Mouse (Mus musculus) hindbrain, embryonic 13.5 days (tissue): ENCODE data around the gene C1qa. TPM values are rescaled to one million over a fixed set of nuclear protein-coding genes. Genes with fewer than 3 reads are reported as not detected.
A peak's percentile ranks its signal among the peaks of the same experiment; 100 is the strongest.

Source experiments
- ATAC-seq: fragments of 200-750 bp; cut with Nextera tagmentation; 2 replicates; pipeline ENCODE4 v1.8.0; 2017; ENCODE audit warnings: moderate TSS enrichment; ENCODE audit not compliant: low FRiP score
- H3K27ac ChIP-seq: fragments of 300-500 bp; sonication (generic); 2 replicates; pipeline ENCODE4 v1.5.1; 2015; ENCODE audit warnings: inconsistent platforms, mild to moderate bottlenecking, moderate library complexity
- H3K27me3 ChIP-seq: fragments of 300-500 bp; sonication (generic); 2 replicates; pipeline ENCODE4 v1.6.1; 2015; ENCODE audit warnings: mild to moderate bottlenecking, inconsistent platforms
- H3K36me3 ChIP-seq: fragments of 300-500 bp; sonication (generic); 2 replicates; pipeline ENCODE4 v1.6.1; 2015; ENCODE audit warnings: mild to moderate bottlenecking, inconsistent platforms
- H3K4me1 ChIP-seq: fragments of 300-500 bp; sonication (generic); replicated peaks from 2 replicates; pipeline ENCODE4 v1.6.1; 2015; ENCODE audit warnings: inconsistent platforms
- H3K4me2 ChIP-seq: fragments of 300-500 bp; sonication (generic); 2 replicates; pipeline ENCODE4 v1.6.1; 2015; ENCODE audit warnings: inconsistent platforms, mild to moderate bottlenecking, moderate library complexity
- H3K4me3 ChIP-seq: fragments of 300-500 bp; sonication (generic); 2 replicates; pipeline ENCODE4 v1.5.1; 2015; ENCODE audit warnings: mild to moderate bottlenecking, inconsistent platforms
- H3K9ac ChIP-seq: fragments of 300-500 bp; sonication (generic); 2 replicates; pipeline ENCODE4 v1.6.1; 2015; ENCODE audit warnings: mild to moderate bottlenecking, inconsistent platforms
- H3K9me3 ChIP-seq: fragments of 300-500 bp; sonication (generic); 2 replicates; pipeline ENCODE4 v1.6.1; 2016; ENCODE audit warnings: inconsistent platforms
- WGBS: fragments of 180-500 bp; shearing (Covaris S2); methylation state at CpG from one replicate; pipeline ENCODE4 v1.1.7; 2015; 5-methylcytosine and 5-hydroxymethylcytosine counted together
- polyA plus RNA-seq: library from polyadenylated mRNA; unstranded; fragments of >200 nt; fragmentation: Nextera tagmentation; extraction: Ambion mirVana; gene quantifications from 2 replicates; pipeline ENCODE4 v1.2.1, GENCODE M21; 2015

Gene C1qa
- polyA plus RNA-seq, 1 experiment from 2014 or later: 24.6 TPM

DNA sequence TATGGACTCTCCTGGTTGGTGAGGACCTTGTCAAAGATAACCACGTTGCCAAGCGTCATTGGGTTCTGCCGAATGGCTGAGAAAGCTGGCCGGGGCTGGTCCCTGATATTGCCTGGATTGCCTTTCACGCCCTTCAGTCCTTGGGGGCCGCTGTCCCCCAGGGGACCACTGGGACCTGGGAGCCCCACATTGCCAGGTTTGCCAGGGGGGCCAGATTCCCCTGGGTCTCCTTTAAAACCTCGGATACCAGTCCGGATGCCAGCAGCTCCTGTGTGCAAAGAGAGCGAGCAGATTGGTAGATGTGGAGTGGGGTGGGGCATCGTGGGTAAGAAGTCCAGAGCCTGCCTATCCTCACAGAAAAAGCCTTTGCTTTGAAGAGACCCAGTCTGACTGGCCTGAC, 2.1 kb downstream of the C1qa start:
- H3K9me3 ChIP-seq: no peaks in the 10 kb centered on the region
- H3K9ac ChIP-seq: 0 out of 2 replicates have a peak overlapping the region, but pooled peaks have one; percentile 20
- H3K4me1 ChIP-seq: peaks cover 9% of the 10 kb centered on the region
- no peak overlapping the region for H3K4me3 ChIP-seq
- H3K36me3 ChIP-seq: no peaks in the 10 kb centered on the region
- H3K4me2 ChIP-seq: no peak overlapping the region
- 36% methylated on average over 10 of the region's 10 CpGs for WGBS
- no peak overlapping the region for H3K27ac ChIP-seq
- ATAC-seq: no peak
- H3K27me3 ChIP-seq: peaks cover 68% of the 10 kb centered on the region

DNA sequence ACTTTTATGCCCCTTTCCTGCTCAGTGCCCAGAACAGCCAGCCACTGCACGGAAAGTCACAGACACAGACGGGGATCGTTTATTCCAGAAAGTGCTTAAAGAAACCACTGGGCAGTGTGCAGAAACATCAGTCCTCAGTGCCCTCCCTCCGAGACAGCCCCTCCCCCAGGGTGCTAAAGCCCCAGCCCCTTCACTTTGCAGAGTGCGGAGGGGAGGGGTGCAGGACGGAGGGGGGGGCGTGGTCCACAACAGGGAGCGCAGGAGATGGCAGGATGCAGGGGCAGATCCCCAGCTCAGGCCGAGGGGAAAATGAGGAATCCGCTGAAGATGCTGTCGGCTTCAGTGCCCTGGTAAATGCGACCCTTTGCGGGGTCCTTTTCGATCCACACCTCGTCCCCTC, 2.7 kb downstream of the C1qa start:
- WGBS: 7% methylated on average over 15 of the region's 15 CpGs
- Histone ChIP-seq H3K4me3 (no peak overlapping the region), H3K4me2 (peak overlapping the region; percentile 25; the same call in 1 of the 2 replicates), H3K9ac (peak overlapping the region; percentile 20; the same call in 1 of the 2 replicates), H3K36me3 (no peaks in the 10 kb centered on the region), H3K27me3 (peaks cover 66% of the 10 kb centered on the region), H3K9me3 (no peaks in the 10 kb centered on the region), H3K27ac (no peak overlapping the region), H3K4me1 (peaks cover 9% of the 10 kb centered on the region)
- ATAC-seq: no peak

DNA sequence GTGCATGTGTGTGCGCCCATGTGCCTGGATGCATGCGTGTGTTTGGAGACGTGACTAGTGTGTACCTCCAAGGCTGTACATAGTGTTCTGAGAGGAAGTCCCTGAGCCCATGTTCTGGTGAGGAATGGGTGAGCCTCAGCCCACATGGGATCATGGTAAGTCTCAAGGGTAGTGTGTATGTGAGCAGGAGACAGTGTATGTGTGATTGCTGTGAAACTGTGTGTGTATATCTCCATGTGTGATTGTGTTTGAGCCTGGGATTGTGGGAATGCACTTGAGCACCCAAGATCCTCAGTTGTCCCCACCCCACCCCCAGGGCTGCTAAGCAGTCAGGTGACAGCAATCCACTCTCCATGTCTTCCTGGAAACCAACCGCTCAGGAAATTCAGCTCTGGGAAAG, 3.8 kb downstream of the C1qa start:
- Histone ChIP-seq H3K4me2 (no peak overlapping the region), H3K27me3 (peaks cover 67% of the 10 kb centered on the region), H3K9ac (no peak overlapping the region), H3K36me3 (no peaks in the 10 kb centered on the region), H3K9me3 (no peaks in the 10 kb centered on the region), H3K27ac (no peak overlapping the region), H3K4me1 (peaks cover 9% of the 10 kb centered on the region), H3K4me3 (no peak overlapping the region)
- no peak for ATAC-seq
- WGBS: 72% methylated on average over 4 of the region's 4 CpGs

DNA sequence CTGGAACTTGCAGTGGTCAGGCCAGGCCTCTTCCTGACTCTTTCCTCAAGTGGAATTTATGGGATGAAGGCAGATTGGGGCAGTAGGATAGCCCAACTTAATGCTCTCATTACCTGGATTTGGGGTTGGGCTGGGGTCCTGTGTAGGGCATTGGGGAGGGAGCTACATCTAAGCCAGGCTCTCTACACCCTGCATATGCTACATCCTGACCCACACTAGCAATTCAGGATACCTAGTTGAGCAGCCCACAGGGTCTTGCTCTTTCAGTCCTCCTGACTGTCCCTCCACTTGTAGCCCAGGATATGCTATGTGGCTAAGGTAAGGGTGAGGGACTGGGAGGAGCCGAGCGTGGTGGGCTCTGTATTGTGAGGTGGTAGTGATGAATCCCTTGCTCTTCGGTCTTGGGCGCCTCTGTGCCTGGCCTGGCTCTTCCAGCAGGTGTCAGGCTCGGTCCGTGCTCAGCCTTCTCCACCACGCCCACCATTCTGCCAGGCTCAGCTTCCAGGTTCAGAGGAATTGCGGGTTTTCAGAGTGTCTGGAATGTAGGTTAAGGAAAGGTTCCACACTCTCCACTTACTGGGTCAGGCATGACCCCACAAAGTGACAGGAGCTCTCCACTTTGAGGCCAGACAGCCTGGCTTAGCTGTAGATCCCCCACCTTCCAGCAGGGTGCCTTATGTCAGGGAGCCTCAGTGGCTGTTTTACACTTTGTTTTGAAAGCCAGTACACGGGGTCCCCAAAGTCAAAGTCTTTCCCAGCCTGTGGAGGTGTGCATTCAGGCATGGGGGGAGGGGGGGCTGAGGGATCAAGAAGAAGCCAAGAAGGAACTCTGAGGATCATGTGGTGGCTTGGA, 4.7 kb downstream of the C1qa start:
- Histone ChIP-seq H3K27me3 (peaks cover 67% of the 10 kb centered on the region), H3K4me1 (peaks cover 9% of the 10 kb centered on the region)
- WGBS: 6% methylated on average over 9 of the region's 9 CpGs

DNA sequence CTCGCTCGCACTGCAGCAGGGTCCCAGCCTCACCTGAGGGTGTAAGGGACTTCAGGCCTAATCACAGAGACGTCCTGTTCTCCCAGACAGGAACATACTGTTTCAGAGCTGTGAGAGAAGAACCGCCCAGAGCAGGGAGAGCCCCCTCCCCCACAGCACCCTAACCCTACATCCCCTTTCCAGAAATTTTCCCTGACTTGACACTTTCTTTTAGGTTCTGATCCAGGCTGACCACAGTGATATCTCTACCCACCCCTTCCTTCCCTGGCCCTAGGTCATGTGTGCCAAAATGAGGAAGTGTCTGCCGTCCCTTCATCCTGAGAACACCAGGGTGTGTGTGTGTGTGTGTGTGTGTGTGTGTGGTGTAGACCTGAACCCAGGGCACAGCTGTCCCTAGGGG, 5.8 kb downstream of the C1qa start, which contains the start of gene C1qc:
Gene C1qc, minus strand, starts transcription at position 255 of the 400 bp plus-strand sequence.
- H3K4me1 ChIP-seq: peaks cover 12% of the 10 kb centered on the region
- H3K9me3 ChIP-seq: no peaks in the 10 kb centered on the region
- H3K36me3 ChIP-seq: no peaks in the 10 kb centered on the region
- no peak within 1 kb of the TSS for H3K4me2 ChIP-seq
- no peak within 1 kb of the TSS for H3K27ac ChIP-seq
- ATAC-seq: no peak
- peaks cover 59% of the 10 kb centered on the region for H3K27me3 ChIP-seq
- WGBS: 57% methylated on average over 5 of the region's 5 CpGs
- H3K4me3 ChIP-seq: no peak within 1 kb of the TSS
- peak within 1 kb of the TSS; percentile 24; the same call in 1 of the 2 replicates for H3K9ac ChIP-seq

More for the DNA sequence above, 4.7 kb downstream of the C1qa start:
- H3K4me3 ChIP-seq: no peak overlapping the region
- ATAC-seq: peak; percentile 77
- H3K4me2 ChIP-seq: no peak overlapping the region
- H3K36me3 ChIP-seq: no peaks in the 10 kb centered on the region
- H3K9me3 ChIP-seq: no peaks in the 10 kb centered on the region
- no peak overlapping the region for H3K9ac ChIP-seq
- H3K27ac ChIP-seq: no peak overlapping the region

DNA sequence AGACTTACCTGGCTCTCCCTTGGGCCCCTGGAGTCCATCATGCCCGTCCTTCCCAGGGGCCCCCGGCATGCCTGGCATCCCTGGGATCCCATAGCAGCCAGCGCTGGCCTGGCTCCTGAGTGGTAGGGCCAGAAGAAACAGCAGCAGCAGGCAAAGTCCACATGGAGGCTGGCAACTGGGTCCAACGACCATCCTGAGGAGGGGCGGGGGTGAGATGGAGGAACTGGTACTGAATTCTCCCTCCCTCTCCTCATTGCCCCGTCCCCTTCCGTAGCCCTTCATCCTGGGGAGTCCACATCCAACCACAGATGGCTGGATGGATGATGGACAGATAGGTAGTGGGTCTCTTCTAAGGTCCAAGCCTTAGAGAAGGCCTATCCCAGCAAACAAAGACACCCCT, 6.2 kb downstream of the C1qa start:
- ATAC-seq: no peak
- Histone ChIP-seq H3K4me1 (peaks cover 16% of the 10 kb centered on the region), H3K4me3 (no peak overlapping the region), H3K9me3 (no peaks in the 10 kb centered on the region), H3K4me2 (no peak overlapping the region), H3K36me3 (no peaks in the 10 kb centered on the region), H3K27ac (no peak overlapping the region), H3K9ac (peak overlapping the region; percentile 24; the same call in 1 of the 2 replicates), H3K27me3 (peaks cover 55% of the 10 kb centered on the region)
- 59% methylated on average over 7 of the region's 7 CpGs for WGBS

DNA sequence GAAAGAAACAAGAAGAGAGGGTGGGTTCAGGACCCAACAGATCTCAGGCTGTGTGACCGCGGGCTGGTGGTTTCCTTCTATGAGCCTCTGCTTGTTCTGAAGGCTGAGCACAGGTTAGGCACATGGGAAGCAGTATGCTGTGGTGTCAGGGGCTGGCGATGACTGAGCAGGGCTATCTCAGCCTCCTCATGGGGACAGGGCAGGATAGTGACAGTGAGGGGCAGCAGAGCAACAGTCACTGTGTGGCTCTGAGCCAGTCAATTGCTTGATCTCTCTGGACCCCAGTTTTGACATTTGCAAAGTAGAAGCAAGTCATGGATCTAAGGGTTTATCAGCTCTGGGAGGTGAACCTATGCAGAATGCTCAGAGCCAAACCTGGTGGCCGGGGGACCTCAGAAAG, 7.5 kb downstream of the C1qa start:
- no peak for ATAC-seq
- Histone ChIP-seq H3K4me3 (no peak overlapping the region), H3K9ac (no peak overlapping the region), H3K4me2 (no peak overlapping the region), H3K27ac (no peak overlapping the region), H3K4me1 (peaks cover 21% of the 10 kb centered on the region), H3K36me3 (no peaks in the 10 kb centered on the region), H3K27me3 (peaks cover 42% of the 10 kb centered on the region), H3K9me3 (no peaks in the 10 kb centered on the region)
- 88% methylated on average over 4 of the region's 4 CpGs for WGBS

DNA sequence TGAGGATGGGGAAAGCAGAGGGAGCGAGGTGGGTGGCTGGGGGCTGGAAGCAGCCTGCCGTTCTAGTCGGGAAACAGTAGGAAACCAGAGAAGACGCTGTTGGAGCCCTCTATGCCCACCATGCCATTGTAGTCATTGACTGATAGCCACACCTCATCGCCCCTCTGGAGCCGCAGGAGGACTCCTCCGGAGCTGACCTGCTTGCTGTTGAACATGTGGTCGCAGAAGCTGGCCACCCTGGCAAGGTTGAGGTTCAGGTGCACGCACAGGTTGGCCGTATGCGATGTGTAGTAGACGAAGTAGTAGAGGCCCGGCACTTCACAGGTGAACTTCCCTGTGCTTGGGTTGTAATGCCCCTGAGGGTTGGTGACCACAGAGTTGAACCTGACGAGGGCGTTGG, 8.6 kb downstream of the C1qa start:
- H3K4me2 ChIP-seq: no peak overlapping the region
- no peaks in the 10 kb centered on the region for H3K9me3 ChIP-seq
- WGBS: 88% methylated on average over 15 of the region's 15 CpGs
- ATAC-seq: no peak
- H3K9ac ChIP-seq: no peak overlapping the region
- H3K4me1 ChIP-seq: peaks cover 20% of the 10 kb centered on the region
- no peaks in the 10 kb centered on the region for H3K36me3 ChIP-seq
- H3K4me3 ChIP-seq: no peak overlapping the region
- H3K27ac ChIP-seq: no peak overlapping the region
- peaks cover 31% of the 10 kb centered on the region for H3K27me3 ChIP-seq

DNA sequence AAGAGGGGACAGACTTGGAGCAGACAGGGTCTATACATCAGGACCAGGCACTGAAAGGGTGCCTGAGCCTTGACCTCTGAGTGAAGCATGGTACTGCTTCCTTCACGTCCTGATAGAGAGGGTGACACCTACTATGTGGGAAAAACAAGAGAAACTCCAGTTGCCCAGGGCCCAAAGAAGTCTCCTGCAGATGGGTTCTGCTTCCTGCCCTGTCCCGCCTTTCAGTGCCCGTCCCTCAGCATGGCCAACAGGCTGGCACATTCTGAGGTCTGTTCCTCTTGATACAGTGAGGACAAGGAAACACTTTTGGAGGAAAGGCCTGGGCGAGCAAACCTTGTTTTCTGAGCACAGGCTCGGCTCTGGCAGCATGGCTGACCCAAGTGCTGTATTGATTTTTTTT, 10.9 kb downstream of the C1qa start:
- peaks cover 18% of the 10 kb centered on the region for H3K27me3 ChIP-seq
- H3K4me3 ChIP-seq: no peak overlapping the region
- WGBS: 71% methylated on average over 5 of the region's 5 CpGs
- H3K4me2 ChIP-seq: no peak overlapping the region
- H3K36me3 ChIP-seq: no peaks in the 10 kb centered on the region
- H3K9ac ChIP-seq: no peak overlapping the region
- ATAC-seq: no peak
- H3K4me1 ChIP-seq: peaks cover 20% of the 10 kb centered on the region
- no peak overlapping the region for H3K27ac ChIP-seq
- H3K9me3 ChIP-seq: no peaks in the 10 kb centered on the region

DNA sequence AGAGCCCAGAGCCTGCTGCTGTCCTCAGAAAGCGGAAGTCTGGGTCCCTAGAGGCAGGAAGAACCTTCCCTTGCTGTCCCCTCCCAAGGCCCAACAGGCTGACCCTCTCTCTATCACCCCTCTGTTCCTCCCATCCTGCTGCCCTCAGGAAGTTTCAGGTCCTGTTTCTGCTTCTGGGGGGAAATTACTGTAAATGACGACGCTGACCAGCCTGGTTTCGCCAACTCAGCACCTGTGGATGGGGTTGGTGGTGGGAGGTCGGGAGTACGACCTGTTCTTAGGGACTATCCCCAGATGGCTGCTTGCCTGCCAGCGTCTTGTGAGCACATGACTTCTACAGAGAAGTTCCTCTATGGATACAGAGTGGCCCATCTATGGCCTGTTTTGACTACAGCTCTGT, 12.5 kb downstream of the C1qa start, which contains the start of gene C1qb:
Gene C1qb, minus strand, starts transcription at position 87 of the 400 bp plus-strand sequence.
- peak within 1 kb of the TSS; percentile 56 for H3K27ac ChIP-seq
- no peaks in the 10 kb centered on the region for H3K9me3 ChIP-seq
- no peak for ATAC-seq
- no peak within 1 kb of the TSS for H3K9ac ChIP-seq
- H3K4me3 ChIP-seq: no peak within 1 kb of the TSS
- H3K27me3 ChIP-seq: peaks cover 6% of the 10 kb centered on the region; the same call in 1 of the 2 replicates
- peaks cover 20% of the 10 kb centered on the region for H3K4me1 ChIP-seq
- WGBS: 78% methylated on average over 7 of the region's 7 CpGs
- no peak within 1 kb of the TSS for H3K4me2 ChIP-seq
- no peaks in the 10 kb centered on the region for H3K36me3 ChIP-seq

DNA sequence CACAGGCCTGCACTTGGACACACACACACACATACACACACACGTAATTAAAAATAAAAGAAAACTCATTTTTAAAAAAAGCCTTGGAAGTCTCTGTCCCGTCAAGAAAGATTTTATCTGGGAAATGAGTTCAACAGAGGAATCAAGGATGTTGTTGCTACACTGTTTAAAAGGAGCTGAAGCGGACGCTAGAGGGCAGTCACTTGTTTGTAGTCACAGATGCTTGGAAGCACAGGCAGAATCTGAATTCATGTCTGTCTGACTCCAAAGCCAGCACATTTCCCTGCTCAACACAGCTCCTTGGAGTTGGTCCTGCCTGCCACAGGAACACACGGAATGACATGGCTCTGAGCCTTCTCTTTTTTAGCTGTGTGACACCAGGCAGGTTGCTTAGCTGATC, 20.0 kb downstream of the C1qa start:
- no peaks in the 10 kb centered on the region for H3K36me3 ChIP-seq
- 25% methylated on average over 5 of the region's 5 CpGs for WGBS
- no peak overlapping the region for H3K9ac ChIP-seq
- no peak overlapping the region for H3K27ac ChIP-seq
- H3K27me3 ChIP-seq: 0 out of 2 replicates have a peak, but pooled peaks cover 3% of the 10 kb centered on the region
- no peaks in the 10 kb centered on the region for H3K9me3 ChIP-seq
- no peak overlapping the region for H3K4me3 ChIP-seq
- no peaks in the 10 kb centered on the region for H3K4me1 ChIP-seq
- ATAC-seq: no peak
- H3K4me2 ChIP-seq: no peak overlapping the region

DNA sequence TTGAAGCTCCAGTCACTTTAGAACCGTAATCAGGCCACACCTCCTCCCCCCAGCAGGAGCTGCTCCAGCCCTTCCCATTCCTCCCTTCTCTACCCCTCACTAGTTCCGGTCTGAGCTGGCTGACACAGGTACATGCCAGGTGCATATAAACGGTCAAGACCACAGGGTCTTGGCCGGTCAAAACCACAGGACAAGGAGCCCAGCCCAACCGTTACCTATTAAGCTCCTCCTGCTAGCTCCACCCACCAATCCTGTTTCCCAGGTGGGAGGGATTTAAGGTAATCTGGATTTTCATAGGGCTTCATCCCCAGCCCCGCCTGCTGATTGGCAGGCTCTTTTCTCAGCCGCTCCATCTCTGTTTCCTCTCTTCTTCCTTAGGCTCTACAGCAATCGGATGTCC, 20.4 kb downstream of the C1qa start:
- no peak overlapping the region for H3K4me2 ChIP-seq
- H3K9ac ChIP-seq: no peak overlapping the region
- H3K9me3 ChIP-seq: no peaks in the 10 kb centered on the region
- ATAC-seq: no peak
- 0 out of 2 replicates have a peak, but pooled peaks cover 3% of the 10 kb centered on the region for H3K27me3 ChIP-seq
- H3K4me1 ChIP-seq: no peaks in the 10 kb centered on the region
- H3K36me3 ChIP-seq: no peaks in the 10 kb centered on the region
- H3K4me3 ChIP-seq: no peak overlapping the region
- WGBS: 55% methylated on average over 8 of the region's 8 CpGs
- H3K27ac ChIP-seq: no peak overlapping the region

DNA sequence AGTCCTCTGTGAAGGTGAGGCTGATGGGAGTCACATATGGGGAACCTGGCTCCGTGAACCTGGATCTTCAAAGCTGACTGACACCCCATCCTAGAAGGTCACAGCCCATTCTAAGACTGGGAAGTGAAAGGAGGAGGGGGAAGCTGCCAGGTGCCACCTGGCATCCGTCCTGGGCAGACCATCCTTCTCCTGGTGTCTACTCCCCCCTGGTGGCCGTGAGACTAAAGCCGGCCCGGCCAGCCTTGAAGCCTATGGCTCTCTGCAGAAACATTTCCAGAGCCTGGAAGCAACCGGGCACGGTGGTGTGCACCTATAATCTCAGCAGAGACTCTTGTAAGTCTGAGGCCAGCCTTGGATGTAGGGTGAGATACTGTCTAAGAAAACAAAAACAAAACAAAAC, 21.6 kb downstream of the C1qa start:
- H3K9ac ChIP-seq: no peak overlapping the region
- 0 out of 2 replicates have a peak, but pooled peaks cover under 1% of the 10 kb centered on the region for H3K27me3 ChIP-seq
- 24% methylated on average over 7 of the region's 7 CpGs for WGBS
- no peaks in the 10 kb centered on the region for H3K36me3 ChIP-seq
- H3K27ac ChIP-seq: no peak overlapping the region
- ATAC-seq: 0 out of 2 replicates have a peak, but pooled peaks have one; percentile 61
- no peaks in the 10 kb centered on the region for H3K9me3 ChIP-seq
- no peak overlapping the region for H3K4me2 ChIP-seq
- no peak overlapping the region for H3K4me3 ChIP-seq
- no peaks in the 10 kb centered on the region for H3K4me1 ChIP-seq
